Mouse (Mus musculus) neural tube, embryonic 13.5 days (tissue): ENCODE measurements around the gene Dnajc5. TPM values are rescaled to one million over a fixed set of nuclear protein-coding genes. Genes with fewer than 3 reads are reported as not detected.

Experiments used
- ATAC-seq: fragments of 200-750 bp; cut with Nextera tagmentation; 2 replicates; pipeline ENCODE4 v1.8.0; 2017; ENCODE audit warnings: low read depth, mild to moderate bottlenecking, moderate TSS enrichment, moderate library complexity
- H3K27ac ChIP-seq: fragments of 300-500 bp; sonication (generic); replicated peaks from 2 replicates; pipeline ENCODE4 v1.5.1; 2015; ENCODE audit warnings: moderate library complexity, mild to moderate bottlenecking, inconsistent platforms
- H3K27me3 ChIP-seq: fragments of 300-500 bp; sonication (generic); 2 replicates; pipeline ENCODE4 v1.6.1; 2015; ENCODE audit warnings: mild to moderate bottlenecking, inconsistent platforms
- H3K36me3 ChIP-seq: fragments of 300-500 bp; sonication (generic); 2 replicates; pipeline ENCODE4 v1.6.1; 2015; ENCODE audit warnings: mild to moderate bottlenecking, inconsistent platforms
- H3K4me1 ChIP-seq: fragments of 300-500 bp; sonication (generic); replicated peaks from 2 replicates; pipeline ENCODE4 v1.6.1; 2015; ENCODE audit warnings: inconsistent platforms
- H3K4me2 ChIP-seq: fragments of 300-500 bp; sonication (generic); 2 replicates; pipeline ENCODE4 v1.6.1; 2015; ENCODE audit warnings: inconsistent platforms, mild to moderate bottlenecking, moderate library complexity
- H3K4me3 ChIP-seq: fragments of 300-500 bp; sonication (generic); 2 replicates; pipeline ENCODE4 v1.5.1; 2015; ENCODE audit warnings: mild to moderate bottlenecking, inconsistent platforms
- H3K9ac ChIP-seq: fragments of 300-500 bp; sonication (generic); 2 replicates; pipeline ENCODE4 v1.6.1; 2015; ENCODE audit warnings: moderate library complexity, mild to moderate bottlenecking, inconsistent platforms
- H3K9me3 ChIP-seq: fragments of 300-500 bp; sonication (generic); 2 replicates; pipeline ENCODE4 v1.6.1; 2016; ENCODE audit warnings: inconsistent platforms
- WGBS: fragments of 180-500 bp; shearing (Covaris S2); methylation state at CpG from one replicate; pipeline ENCODE4 v1.1.7; 2015; 5-methylcytosine and 5-hydroxymethylcytosine counted together
- polyA plus RNA-seq: library from polyadenylated mRNA; unstranded; fragments of >200 nt; fragmentation: Nextera tagmentation; extraction: Ambion mirVana; gene quantifications from 2 replicates; pipeline ENCODE4 v1.2.1, GENCODE M21; 2015

Dnajc5 gene
- 192 and 214 TPM in 2 replicates for polyA plus RNA-seq

DNA sequence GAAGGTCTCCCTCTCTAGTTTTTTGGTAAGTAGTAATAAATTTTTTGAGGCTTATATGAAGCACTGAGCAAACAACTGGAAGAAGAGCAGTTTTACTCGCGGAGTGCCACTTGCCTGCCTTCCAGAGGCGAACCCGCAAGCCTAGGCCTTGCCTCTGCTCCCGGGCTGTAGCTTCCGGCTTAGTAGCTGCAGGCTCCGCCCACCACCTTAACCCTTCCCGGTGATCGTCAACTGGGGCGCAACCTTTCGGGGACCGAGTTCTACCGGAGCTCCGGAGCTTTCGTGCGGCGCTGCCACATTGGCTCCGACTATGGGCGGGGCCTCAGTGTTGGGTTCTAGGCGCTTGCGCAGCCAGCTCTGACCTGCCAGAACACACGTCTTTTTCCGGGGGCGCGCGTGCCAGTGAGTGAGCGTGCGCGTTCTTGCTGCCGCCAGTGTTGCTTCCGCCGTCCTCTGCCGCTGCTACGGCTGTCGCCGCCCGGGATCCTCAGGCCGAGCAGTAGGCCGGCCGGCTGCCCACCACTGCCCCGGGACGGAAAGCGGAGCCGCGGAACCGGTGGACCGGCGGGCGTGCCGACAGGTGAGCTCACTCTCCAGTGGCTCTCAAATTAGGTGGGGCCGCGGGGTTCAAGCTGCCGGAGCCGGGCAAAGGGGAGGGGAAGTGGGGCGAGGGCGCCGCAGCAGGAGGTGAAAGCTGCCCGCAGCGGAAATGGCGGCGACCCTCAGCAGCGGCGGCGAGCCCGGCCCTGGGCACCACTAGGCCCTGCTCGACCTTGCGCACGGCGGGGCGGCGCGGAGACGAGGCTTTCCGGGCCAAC is at the start of gene Dnajc5:
Gene Dnajc5, plus strand, starts transcription at position 368 of the 818 bp plus-strand sequence.
- Histone ChIP-seq H3K4me1 (peaks cover 46% of the 10 kb centered on the region), H3K4me2 (peak within 1 kb of the TSS; percentile 74)

DNA sequence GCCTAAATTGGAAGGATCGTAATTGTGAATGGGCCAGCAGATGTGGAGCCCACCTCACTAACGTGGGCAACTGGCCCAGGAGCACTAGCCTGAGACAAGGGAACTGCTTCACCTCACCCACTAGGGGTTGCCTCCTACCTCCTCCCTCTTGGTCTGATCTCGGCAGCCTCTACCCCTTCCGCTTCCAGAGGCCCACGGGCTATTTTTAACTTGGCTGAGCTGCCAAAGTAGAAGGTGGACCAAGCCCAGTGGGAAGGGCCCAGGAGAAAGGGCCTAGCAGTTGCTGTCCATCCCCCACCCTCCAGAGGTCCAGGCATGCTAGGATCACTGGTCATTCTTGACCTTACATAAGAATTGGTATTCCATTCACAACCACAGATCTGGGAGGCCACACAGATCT is 49.0 kb upstream of the Dnajc5 start:
- Histone ChIP-seq H3K4me3 (no peak overlapping the region), H3K4me2 (no peak overlapping the region), H3K4me1 (no peaks in the 10 kb centered on the region), H3K27me3 (no peaks in the 10 kb centered on the region), H3K9ac (no peak overlapping the region), H3K36me3 (no peaks in the 10 kb centered on the region), H3K9me3 (no peaks in the 10 kb centered on the region), H3K27ac (no peak overlapping the region)
- ATAC-seq = no peak
- 57% methylated on average over 5 of the region's 5 CpGs for WGBS

More for the DNA sequence above, at the start of gene Dnajc5:
- H3K9ac ChIP-seq = peak within 1 kb of the TSS; percentile 95
- ATAC-seq = peak; percentile 97
- no peaks in the 10 kb centered on the region for H3K27me3 ChIP-seq
- H3K27ac ChIP-seq = peak within 1 kb of the TSS; percentile 98
- H3K36me3 ChIP-seq = peaks cover 27% of the 10 kb centered on the region
- H3K9me3 ChIP-seq = no peaks in the 10 kb centered on the region
- H3K4me3 ChIP-seq = peak within 1 kb of the TSS; percentile 97
- WGBS = under 1% methylated on average over 70 of the region's 74 CpGs

DNA sequence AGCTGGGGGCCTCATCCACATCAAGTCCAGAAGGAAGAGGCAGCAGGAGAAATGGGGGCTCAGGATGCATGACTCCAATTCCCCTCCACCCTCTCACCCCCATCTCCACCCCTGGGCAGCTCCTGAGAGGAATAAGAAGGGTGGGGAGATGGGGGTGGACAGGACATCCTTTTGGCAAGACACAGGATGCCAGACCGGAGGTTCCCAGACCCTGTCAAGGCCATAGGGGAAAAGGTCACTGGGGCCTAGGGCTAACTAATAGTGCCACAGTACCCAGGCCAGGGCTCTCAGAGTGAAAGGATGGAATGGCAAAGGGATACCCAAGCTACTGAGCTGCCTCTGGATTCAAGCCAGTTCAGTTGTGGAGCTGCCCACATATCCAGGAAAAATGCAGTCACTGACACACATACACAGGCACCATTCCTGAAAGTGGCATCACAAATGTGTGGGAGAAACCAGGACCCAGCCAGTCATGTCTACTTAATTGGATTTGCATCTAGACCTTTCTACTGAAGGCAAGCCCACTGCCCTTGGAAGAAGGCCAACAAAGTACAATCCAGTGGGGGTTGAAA is 47.9 kb upstream of the Dnajc5 start:
- H3K4me3 ChIP-seq = no peak overlapping the region
- ATAC-seq = no peak
- H3K9me3 ChIP-seq = no peaks in the 10 kb centered on the region
- H3K4me2 ChIP-seq = no peak overlapping the region
- H3K27me3 ChIP-seq = no peaks in the 10 kb centered on the region
- H3K4me1 ChIP-seq = no peaks in the 10 kb centered on the region
- 78% methylated on average over 1 of the region's 1 CpGs for WGBS
- H3K27ac ChIP-seq = no peak overlapping the region
- H3K9ac ChIP-seq = no peak overlapping the region
- H3K36me3 ChIP-seq = no peaks in the 10 kb centered on the region

DNA sequence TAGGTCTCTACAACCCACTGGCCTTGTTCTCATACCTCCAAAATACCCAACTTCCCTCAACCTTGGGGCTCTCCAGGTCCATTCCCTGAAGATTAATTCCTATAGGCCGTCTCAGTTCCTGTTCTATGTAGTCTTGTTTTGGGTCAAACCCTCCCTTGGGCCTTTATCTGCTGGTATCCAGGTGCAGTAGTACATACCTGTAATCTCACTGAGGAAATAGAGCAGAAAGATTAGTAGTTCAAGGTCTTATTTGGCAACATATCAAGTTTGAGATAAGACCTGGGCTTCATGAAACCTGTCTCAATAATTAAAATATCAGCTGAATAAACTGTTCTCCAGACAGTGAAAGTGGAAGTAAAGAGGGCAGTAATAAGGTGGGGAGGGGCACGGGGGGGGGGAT is 37.2 kb upstream of the Dnajc5 start:
- ATAC-seq = no peak
- no peak overlapping the region for H3K4me3 ChIP-seq
- no peaks in the 10 kb centered on the region for H3K36me3 ChIP-seq
- no peaks in the 10 kb centered on the region for H3K9me3 ChIP-seq
- no peak overlapping the region for H3K4me2 ChIP-seq
- no peak overlapping the region for H3K27ac ChIP-seq
- H3K27me3 ChIP-seq = no peaks in the 10 kb centered on the region
- H3K9ac ChIP-seq = no peak overlapping the region
- peaks cover 23% of the 10 kb centered on the region for H3K4me1 ChIP-seq
- WGBS = 55% methylated on average over 2 of the region's 2 CpGs

DNA sequence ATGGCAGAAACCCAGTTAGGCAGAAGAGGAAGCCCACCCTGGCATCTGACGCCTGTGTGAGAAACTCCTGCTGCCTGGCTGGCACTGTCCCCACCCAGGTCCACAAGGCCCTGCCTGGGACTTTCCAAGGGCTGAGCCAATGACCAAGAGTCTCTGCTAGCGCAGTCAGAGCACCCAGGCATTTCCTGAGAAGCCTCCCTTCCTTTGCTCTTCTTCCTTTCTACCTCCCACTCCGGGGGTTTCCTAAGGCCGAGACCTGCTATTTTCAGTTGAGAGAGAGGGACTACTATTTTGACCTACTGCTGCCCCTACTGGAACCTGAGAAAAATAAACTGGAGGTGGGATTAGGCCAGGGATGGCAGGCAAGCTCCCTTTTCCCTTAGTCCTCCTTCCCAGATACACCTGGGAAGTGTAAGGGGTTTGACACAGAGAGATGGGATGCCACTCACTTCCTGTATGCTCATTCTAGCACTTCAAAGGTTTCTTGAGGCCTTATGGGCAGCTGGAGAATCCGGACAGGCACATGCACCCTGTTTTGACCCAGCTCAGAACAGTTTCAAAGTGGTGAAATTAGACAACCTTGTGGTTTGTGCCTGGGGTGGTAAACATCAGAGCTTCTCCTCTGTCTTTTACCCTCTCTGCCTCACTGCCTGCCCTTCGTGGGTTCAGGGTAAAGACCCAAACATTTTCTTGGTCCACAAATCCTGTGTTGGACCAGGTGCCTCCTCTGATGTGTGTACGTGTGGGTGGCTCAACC is 36.5 kb upstream of the Dnajc5 start:
- H3K4me2 ChIP-seq = no peak overlapping the region
- H3K27ac ChIP-seq = no peak overlapping the region
- H3K4me1 ChIP-seq = peaks cover 24% of the 10 kb centered on the region
- no peak for ATAC-seq
- H3K9ac ChIP-seq = 0 out of 2 replicates have a peak overlapping the region, but pooled peaks have one; percentile 41
- H3K27me3 ChIP-seq = no peaks in the 10 kb centered on the region
- 38% methylated on average over 7 of the region's 7 CpGs for WGBS
- H3K4me3 ChIP-seq = no peak overlapping the region
- no peaks in the 10 kb centered on the region for H3K36me3 ChIP-seq
- H3K9me3 ChIP-seq = no peaks in the 10 kb centered on the region

DNA sequence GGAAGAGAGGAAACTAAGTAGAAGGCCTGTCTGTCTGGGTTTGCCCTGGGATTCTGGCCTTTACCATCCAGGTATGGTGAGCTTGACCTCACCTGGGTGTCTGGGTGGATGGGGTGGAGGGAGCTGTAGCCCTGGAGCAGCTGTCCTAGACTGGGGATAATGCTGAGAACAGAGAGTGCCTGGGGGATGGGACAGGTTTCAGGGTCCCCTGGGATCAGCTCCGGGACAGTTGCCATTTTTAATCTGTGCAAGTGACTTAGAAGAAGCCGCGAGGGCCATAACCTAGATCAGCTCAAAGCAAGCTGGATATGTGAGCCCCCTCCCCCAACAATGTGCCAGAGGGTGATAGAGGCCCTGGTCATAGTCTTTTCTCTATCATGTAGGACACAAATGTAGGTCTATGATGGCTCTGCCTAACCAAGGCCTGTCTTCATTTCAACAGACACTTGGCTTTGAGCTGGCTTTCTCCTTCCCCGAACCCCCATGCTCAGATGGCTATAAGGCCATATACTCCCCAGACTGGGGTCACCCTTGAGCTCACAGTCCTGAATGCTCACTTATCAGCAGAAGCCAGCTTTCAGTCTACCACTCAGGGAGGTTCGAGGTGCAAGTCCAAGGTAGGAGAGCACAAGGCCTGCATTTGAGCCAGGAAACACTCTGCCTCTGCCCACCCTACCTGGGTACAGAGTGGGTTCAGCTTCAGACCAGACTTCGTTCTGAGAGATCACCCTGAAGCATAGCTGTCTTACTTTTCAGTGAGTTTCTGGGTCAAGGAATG is 35.6 kb upstream of the Dnajc5 start:
- no peak for ATAC-seq
- no peaks in the 10 kb centered on the region for H3K9me3 ChIP-seq
- H3K4me3 ChIP-seq = no peak overlapping the region
- peaks cover 24% of the 10 kb centered on the region for H3K4me1 ChIP-seq
- H3K27ac ChIP-seq = no peak overlapping the region
- H3K36me3 ChIP-seq = no peaks in the 10 kb centered on the region
- WGBS = 74% methylated on average over 6 of the region's 6 CpGs
- no peak overlapping the region for H3K4me2 ChIP-seq
- no peak overlapping the region for H3K9ac ChIP-seq
- H3K27me3 ChIP-seq = no peaks in the 10 kb centered on the region

DNA sequence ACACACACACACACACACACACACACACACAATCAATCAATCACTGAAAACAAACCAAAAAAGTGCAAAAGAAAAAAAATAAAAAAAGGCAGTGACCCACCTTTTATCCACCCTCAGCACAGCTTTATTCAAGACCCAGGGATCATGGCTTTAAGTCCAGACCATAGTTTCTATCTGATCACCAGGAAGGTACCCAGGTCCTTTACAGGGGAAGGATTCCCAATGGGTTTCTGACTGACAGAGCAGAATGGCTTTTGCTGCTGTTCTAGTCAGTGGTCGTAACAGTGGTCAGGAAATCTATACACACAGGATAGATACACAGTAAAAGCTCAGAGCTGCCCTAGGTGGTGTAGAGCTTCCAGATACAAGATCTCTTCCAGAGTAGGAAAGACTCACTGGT is 34.5 kb upstream of the Dnajc5 start:
- Histone ChIP-seq H3K9ac (no peak overlapping the region), H3K4me1 (peaks cover 24% of the 10 kb centered on the region), H3K4me3 (no peak overlapping the region), H3K9me3 (no peaks in the 10 kb centered on the region), H3K4me2 (no peak overlapping the region), H3K27ac (peak overlapping the region; percentile 39), H3K27me3 (no peaks in the 10 kb centered on the region), H3K36me3 (no peaks in the 10 kb centered on the region)
- ATAC-seq = no peak
- WGBS = 14% methylated on average over 1 of the region's 1 CpGs

DNA sequence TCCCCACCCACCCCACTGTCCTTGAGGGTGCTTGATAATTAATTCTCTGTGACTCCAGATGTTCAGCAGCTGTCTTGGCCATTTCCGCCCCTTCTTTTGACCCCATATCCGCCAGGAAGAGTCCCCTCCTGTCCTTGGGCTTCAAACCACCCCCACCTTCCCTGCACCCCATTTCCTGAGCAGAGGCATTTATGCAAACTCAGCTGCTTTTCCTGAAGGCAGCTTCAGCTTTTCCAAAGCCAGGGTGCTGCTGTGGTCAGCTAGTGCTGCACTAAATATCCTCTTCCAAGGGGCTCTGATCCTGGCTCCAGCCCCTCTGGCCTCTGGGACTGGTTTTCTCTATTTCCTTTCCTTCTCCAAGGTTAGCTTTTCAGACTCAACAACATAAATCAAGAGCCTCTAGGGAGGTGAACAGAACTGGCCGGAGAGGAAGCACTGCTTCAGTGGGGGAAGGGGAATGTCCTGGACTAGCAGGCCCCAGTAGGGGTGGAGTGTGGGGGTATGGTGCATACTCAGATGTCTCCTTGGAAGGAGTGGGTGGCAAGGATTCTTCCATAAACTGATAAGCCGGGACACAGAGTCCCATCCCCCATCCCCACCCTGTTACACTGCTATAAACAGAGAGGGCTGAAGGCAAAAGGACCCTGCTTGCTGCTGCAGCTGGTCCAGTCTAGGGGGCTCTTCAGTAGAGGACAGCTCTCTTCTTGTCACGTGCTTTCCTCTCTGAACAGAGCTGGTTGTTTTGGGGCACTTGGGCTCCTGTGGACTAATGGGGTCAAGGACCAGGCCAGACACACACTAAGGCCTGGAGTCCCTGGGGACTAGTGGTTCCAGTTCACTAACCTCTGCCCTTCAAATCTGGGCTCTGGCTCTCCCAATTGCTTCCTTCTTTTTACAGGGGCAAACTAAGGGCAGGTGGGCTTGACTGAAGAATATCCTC is 32.7 kb upstream of the Dnajc5 start:
- peak; percentile 69 for ATAC-seq
- Histone ChIP-seq H3K4me3 (no peak overlapping the region), H3K9ac (no peak overlapping the region), H3K9me3 (no peaks in the 10 kb centered on the region), H3K4me1 (peaks cover 24% of the 10 kb centered on the region), H3K27ac (peak overlapping the region; percentile 76), H3K4me2 (no peak overlapping the region), H3K27me3 (no peaks in the 10 kb centered on the region), H3K36me3 (no peaks in the 10 kb centered on the region)
- whole genome bisulfite sequencing = 28% methylated on average over 5 of the region's 5 CpGs

DNA sequence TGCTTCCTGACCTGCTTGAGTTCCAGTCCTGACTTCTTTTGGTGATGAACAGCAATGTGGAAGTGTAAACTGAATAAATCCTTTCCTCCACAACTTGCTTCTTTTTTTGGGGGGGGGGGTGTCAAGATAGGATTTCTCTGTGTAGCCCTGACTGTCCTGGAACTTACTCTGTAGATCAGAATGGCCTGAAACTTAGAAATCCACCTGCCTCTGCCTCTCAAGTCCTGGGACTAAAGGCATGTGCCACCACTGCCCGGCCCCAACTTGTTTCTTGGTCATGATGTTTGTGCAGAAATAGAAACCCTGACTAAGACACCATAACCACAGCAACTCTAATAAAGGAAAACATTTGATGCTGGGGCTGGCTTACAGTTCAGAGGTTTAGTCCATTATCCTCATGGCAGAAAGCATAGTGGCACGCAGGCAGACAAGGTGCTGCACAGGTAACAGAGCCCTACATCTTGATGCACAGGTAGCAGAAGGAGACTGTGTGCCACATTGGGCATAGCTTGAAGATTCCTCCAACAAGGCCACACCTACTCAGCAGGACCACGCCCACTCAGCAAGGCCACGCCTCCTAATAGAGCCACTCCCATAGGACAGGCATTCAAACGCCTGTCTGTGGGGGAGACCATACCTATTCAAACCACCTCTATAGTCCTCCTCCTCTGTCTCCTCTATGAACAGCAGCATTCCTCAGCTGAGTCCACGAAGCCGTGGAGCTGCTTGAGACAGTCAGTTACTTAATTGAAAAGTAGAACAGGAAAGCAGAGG is 28.7 kb upstream of the Dnajc5 start:
- Histone ChIP-seq H3K9me3 (no peaks in the 10 kb centered on the region), H3K27me3 (no peaks in the 10 kb centered on the region), H3K4me2 (no peak overlapping the region), H3K9ac (no peak overlapping the region), H3K4me1 (peaks cover 21% of the 10 kb centered on the region), H3K27ac (no peak overlapping the region), H3K36me3 (no peaks in the 10 kb centered on the region), H3K4me3 (no peak overlapping the region)
- WGBS = 24% methylated on average over 7 of the region's 7 CpGs
- no peak for ATAC-seq

DNA sequence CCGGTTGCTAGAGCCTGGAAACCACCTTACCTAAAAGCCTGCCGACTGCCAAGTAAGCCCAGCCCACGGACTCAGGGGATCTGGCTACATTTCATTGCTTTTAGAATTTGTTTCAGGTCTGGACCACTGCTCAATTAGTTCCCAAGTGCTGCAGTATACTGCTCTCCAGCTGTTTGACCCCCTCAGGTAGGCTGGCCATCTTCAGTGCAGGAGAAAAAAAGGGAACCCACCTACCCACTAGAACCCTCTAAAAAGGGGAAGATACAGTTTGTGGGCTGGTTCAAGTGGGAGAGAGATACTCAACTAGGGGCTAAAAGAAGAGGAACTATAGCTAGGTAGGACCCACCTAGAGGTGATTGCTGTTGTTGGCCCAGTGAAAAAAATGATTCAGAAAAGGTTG is 28.1 kb upstream of the Dnajc5 start:
- Histone ChIP-seq H3K4me2 (no peak overlapping the region), H3K4me3 (no peak overlapping the region), H3K4me1 (peaks cover 15% of the 10 kb centered on the region), H3K36me3 (no peaks in the 10 kb centered on the region), H3K27me3 (no peaks in the 10 kb centered on the region), H3K9ac (no peak overlapping the region), H3K27ac (no peak overlapping the region), H3K9me3 (no peaks in the 10 kb centered on the region)
- WGBS = 62% methylated on average over 3 of the region's 3 CpGs
- no peak for ATAC-seq
